Mouse (Mus musculus) brain, embryonic 18.5 days (tissue): ENCODE data around the gene Enpp4.

Source experiments
- DNase-seq: peaks from one replicate; pipeline ENCODE4 v3.0.0-alpha.2; 2012; ENCODE audit warnings: low read depth, low spot score

Enpp4 gene

GRCm38 (mm10) chr17:44105287-44106138, at the start of gene Enpp4:
TSS of gene Enpp4 (minus strand) at chr17:44105809.
- peak; percentile 76 for DNase-seq

GRCm38 (mm10) chr17:44155204-44155603, 49.6 kb upstream of the Enpp4 start:
- no peak for DNase-seq

GRCm38 (mm10) chr17:44153871-44154270, 48.3 kb upstream of the Enpp4 start:
- no peak for DNase-seq

- DNase-seq, result no peak
Measured at GRCm38 (mm10) chr17:44151889-44152288, 46.3 kb upstream of the Enpp4 start.

GRCm38 (mm10) chr17:44151130-44151529, 45.5 kb upstream of the Enpp4 start:
- DNase-seq, result no peak

- no peak for DNase-seq
Measured at GRCm38 (mm10) chr17:44148109-44148846, 42.7 kb upstream of the Enpp4 start.

GRCm38 (mm10) chr17:44145806-44146205, 40.2 kb upstream of the Enpp4 start:
- DNase-seq, result no peak

- DNase-seq, result no peak
Measured at GRCm38 (mm10) chr17:44136863-44137640, 31.4 kb upstream of the Enpp4 start.

- no peak for DNase-seq
Measured at GRCm38 (mm10) chr17:44136018-44136417, 30.4 kb upstream of the Enpp4 start.

- DNase-seq, result no peak
Measured at GRCm38 (mm10) chr17:44134545-44134944, 28.9 kb upstream of the Enpp4 start.

GRCm38 (mm10) chr17:44134106-44134505, 28.5 kb upstream of the Enpp4 start:
- no peak for DNase-seq

GRCm38 (mm10) chr17:44130429-44130828, 24.8 kb upstream of the Enpp4 start:
- DNase-seq, result peak; percentile 37

- no peak for DNase-seq
Measured at GRCm38 (mm10) chr17:44129092-44129750, 23.6 kb upstream of the Enpp4 start.

- no peak for DNase-seq
Measured at GRCm38 (mm10) chr17:44121366-44122100, 15.9 kb upstream of the Enpp4 start.

GRCm38 (mm10) chr17:44118231-44118630, 12.6 kb upstream of the Enpp4 start:
- no peak for DNase-seq

- DNase-seq, result no peak
Measured at GRCm38 (mm10) chr17:44117721-44118120, 12.1 kb upstream of the Enpp4 start.

GRCm38 (mm10) chr17:44116584-44116983, 11.0 kb upstream of the Enpp4 start:
- no peak for DNase-seq

GRCm38 (mm10) chr17:44108331-44108730, 2.7 kb upstream of the Enpp4 start:
- DNase-seq, result no peak

GRCm38 (mm10) chr17:44101961-44102360, 3.6 kb downstream of the Enpp4 start:
- DNase-seq, result no peak

GRCm38 (mm10) chr17:44100906-44101305, 4.7 kb downstream of the Enpp4 start:
- no peak for DNase-seq

GRCm38 (mm10) chr17:44100486-44100885, 5.1 kb downstream of the Enpp4 start:
- no peak for DNase-seq
